Mouse (Mus musculus) thymus, postnatal 0 days (tissue): ENCODE results near the gene Rgs9. TPM values are rescaled to one million over a fixed set of nuclear protein-coding genes. Genes with fewer than 3 reads are reported as not detected.

Experiments used
- DNase-seq: peaks from one replicate; pipeline ENCODE4 v3.0.0-alpha.2; 2015; ENCODE audit warnings: low spot score
- polyA plus RNA-seq: library from polyadenylated mRNA; unstranded; fragments of >200 nt; fragmentation: Nextera tagmentation; extraction: Ambion mirVana; gene quantifications from 2 replicates; pipeline ENCODE4 v1.2.1, GENCODE M21; 2015

Rgs9 gene
- polyA plus RNA-seq, 1 experiment from 2014 or later, result 0.66 TPM

GRCm38 (mm10) chr11:109244635-109245360 lies 53.1 kb downstream of the Rgs9 start:
- peak; percentile 55 for DNase-seq

GRCm38 (mm10) chr11:109240126-109240525 lies 57.8 kb downstream of the Rgs9 start:
- no peak for DNase-seq

- no peak for DNase-seq
Observed at GRCm38 (mm10) chr11:109238671-109239070, 59.3 kb downstream of the Rgs9 start.

- no peak for DNase-seq
Observed at GRCm38 (mm10) chr11:109237796-109238195, 60.1 kb downstream of the Rgs9 start.

GRCm38 (mm10) chr11:109233627-109234026 lies 64.3 kb downstream of the Rgs9 start:
- no peak for DNase-seq

GRCm38 (mm10) chr11:109232811-109233210 lies 65.1 kb downstream of the Rgs9 start:
- DNase-seq, result no peak

GRCm38 (mm10) chr11:109227139-109227538 lies 70.8 kb downstream of the Rgs9 start:
- no peak for DNase-seq

- no peak for DNase-seq
Observed at GRCm38 (mm10) chr11:109221209-109222007, 76.5 kb downstream of the Rgs9 start.

- DNase-seq, result peak; percentile 7
Observed at GRCm38 (mm10) chr11:109218722-109219430, 79.1 kb downstream of the Rgs9 start.

- DNase-seq, result no peak
Observed at GRCm38 (mm10) chr11:109217827-109218536, 79.9 kb downstream of the Rgs9 start.

GRCm38 (mm10) chr11:109210772-109211171 lies 87.2 kb downstream of the Rgs9 start:
- no peak for DNase-seq

GRCm38 (mm10) chr11:109210341-109210740 lies 87.6 kb downstream of the Rgs9 start:
- DNase-seq, result no peak

GRCm38 (mm10) chr11:109206732-109207131 lies 91.2 kb downstream of the Rgs9 start:
- no peak for DNase-seq

- no peak for DNase-seq
Observed at GRCm38 (mm10) chr11:109206028-109206427, 91.9 kb downstream of the Rgs9 start.

GRCm38 (mm10) chr11:109199612-109200293 lies 98.2 kb downstream of the Rgs9 start:
- DNase-seq, result no peak

- peak; percentile 70 for DNase-seq
Observed at GRCm38 (mm10) chr11:109192673-109193557, 105.0 kb downstream of the Rgs9 start.

GRCm38 (mm10) chr11:109188235-109188634 lies 109.7 kb downstream of the Rgs9 start:
- no peak for DNase-seq

GRCm38 (mm10) chr11:109187631-109188184 lies 110.2 kb downstream of the Rgs9 start:
- DNase-seq, result no peak

GRCm38 (mm10) chr11:109181118-109181517 lies 116.8 kb downstream of the Rgs9 start:
- no peak for DNase-seq
